Mouse (Mus musculus) small intestine, adult 2 months (tissue): Measurements from ENCODE around the gene Ankrd24.

ENCODE experiments used
- CTCF ChIP-seq: fragments of 200-500 bp; IDR thresholded peaks from 2 replicates; pipeline ENCODE4 v1.5.1; 2012; ENCODE audit warnings: low read depth, mild to moderate bottlenecking, control low read depth, inconsistent platforms, low read length, moderate library complexity, mixed read lengths; ENCODE audit not compliant: insufficient replicate concordance, insufficient read length; ENCODE audit errors: extremely low read depth
- POLR2A ChIP-seq: fragments of 200-500 bp; IDR thresholded peaks from 2 replicates; pipeline ENCODE4 v1.6.1; 2012; ENCODE audit warnings: low read depth, mild to moderate bottlenecking, control low read depth, inconsistent platforms, low read length, moderate library complexity

- TF ChIP-seq CTCF, result no peak
- no peak for TF ChIP-seq POLR2A
Measured at GRCm38 (mm10) chr10:81598871-81599270, 29.5 kb upstream of the Ankrd24 start.
